Mouse (Mus musculus) kidney, embryonic 14.5 days (tissue): ENCODE measurements at regions not wholly inside any gene's neighbourhood (a gene's known extent, or its start where the extent isn't known, plus 50 kb on each side); places are given as distances from the start of the nearest gene placed in this dataset.

ENCODE experiments used
- ATAC-seq: fragments of 200-750 bp; cut with Nextera tagmentation; 2 replicates; pipeline ENCODE4 v1.8.0; 2017; ENCODE audit warnings: moderate number of reproducible peaks, mild to moderate bottlenecking, moderate TSS enrichment, moderate library complexity; ENCODE audit not compliant: low FRiP score, low TSS enrichment
- H3K27ac ChIP-seq: fragments of 300-500 bp; sonication (generic); 2 replicates; pipeline ENCODE4 v1.5.1; 2014; ENCODE audit warnings: low read depth, mild to moderate bottlenecking, low read length, moderate library complexity, mixed read lengths
- H3K27me3 ChIP-seq: fragments of 300-500 bp; sonication (generic); 2 replicates; pipeline ENCODE4 v1.6.1; 2014; ENCODE audit warnings: mild to moderate bottlenecking, low read length; ENCODE audit not compliant: control insufficient read depth, insufficient read depth
- H3K36me3 ChIP-seq: fragments of 300-500 bp; sonication (generic); 2 replicates; pipeline ENCODE4 v1.6.1; 2014; ENCODE audit warnings: low read length, mixed read lengths; ENCODE audit not compliant: control insufficient read depth, insufficient read depth
- H3K4me1 ChIP-seq: fragments of 300-500 bp; sonication (generic); 2 replicates; pipeline ENCODE4 v1.6.1; 2014; ENCODE audit warnings: low read length, mixed read lengths; ENCODE audit not compliant: control insufficient read depth, insufficient read depth
- H3K4me2 ChIP-seq: fragments of 300-500 bp; sonication (generic); replicated peaks from 2 replicates; pipeline ENCODE4 v1.6.1; 2014; ENCODE audit warnings: low read depth, mild to moderate bottlenecking, low read length
- H3K4me3 ChIP-seq: fragments of 300-500 bp; sonication (generic); 2 replicates; pipeline ENCODE4 v1.5.1; 2014; ENCODE audit warnings: mild to moderate bottlenecking, low read length
- H3K9ac ChIP-seq: fragments of 300-500 bp; sonication (generic); 2 replicates; pipeline ENCODE4 v1.6.1; 2014; ENCODE audit warnings: low read depth, mild to moderate bottlenecking, low read length, moderate library complexity
- H3K9me3 ChIP-seq: fragments of 300-500 bp; sonication (generic); 2 replicates; pipeline ENCODE4 v1.6.1; 2016; ENCODE audit warnings: low read length; ENCODE audit not compliant: control insufficient read depth
- WGBS: fragments of 180-500 bp; shearing (Covaris S2); extraction: QIAGEN DNeasy Blood & Tissue Kit; methylation state at CpG from one replicate; pipeline ENCODE4 v1.1.7; 2014; 5-methylcytosine and 5-hydroxymethylcytosine counted together

DNA sequence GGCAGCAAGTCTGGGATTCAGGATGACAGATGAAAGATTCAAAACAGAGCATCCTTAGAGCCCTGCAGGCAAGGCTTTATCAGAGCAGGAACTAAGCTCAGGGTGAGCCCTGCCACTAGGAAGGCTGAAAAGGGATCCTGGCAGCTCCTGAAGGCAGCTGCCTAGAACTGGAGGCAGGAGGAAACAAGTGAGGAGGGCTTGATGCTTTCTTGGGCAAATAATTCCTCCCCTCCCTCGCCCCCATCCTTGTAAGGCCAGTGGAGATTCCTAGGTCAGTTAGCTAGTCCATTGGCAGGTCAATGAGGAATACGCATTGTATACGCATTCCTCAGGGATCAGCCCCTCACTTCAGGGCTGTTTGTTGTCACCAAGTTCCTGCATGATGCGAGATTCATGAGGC lies 54.1 kb upstream of the March10 start:
- no peak overlapping the region for H3K9ac ChIP-seq
- H3K4me2 ChIP-seq = no peak overlapping the region
- no peaks in the 10 kb centered on the region for H3K9me3 ChIP-seq
- H3K4me1 ChIP-seq = no peaks in the 10 kb centered on the region; the same call in 1 of the 2 replicates
- H3K27ac ChIP-seq = no peak overlapping the region
- no peaks in the 10 kb centered on the region for H3K36me3 ChIP-seq
- 63% methylated on average over 4 of the region's 4 CpGs for WGBS
- no peak for ATAC-seq
- no peak overlapping the region for H3K4me3 ChIP-seq
- H3K27me3 ChIP-seq = no peaks in the 10 kb centered on the region

DNA sequence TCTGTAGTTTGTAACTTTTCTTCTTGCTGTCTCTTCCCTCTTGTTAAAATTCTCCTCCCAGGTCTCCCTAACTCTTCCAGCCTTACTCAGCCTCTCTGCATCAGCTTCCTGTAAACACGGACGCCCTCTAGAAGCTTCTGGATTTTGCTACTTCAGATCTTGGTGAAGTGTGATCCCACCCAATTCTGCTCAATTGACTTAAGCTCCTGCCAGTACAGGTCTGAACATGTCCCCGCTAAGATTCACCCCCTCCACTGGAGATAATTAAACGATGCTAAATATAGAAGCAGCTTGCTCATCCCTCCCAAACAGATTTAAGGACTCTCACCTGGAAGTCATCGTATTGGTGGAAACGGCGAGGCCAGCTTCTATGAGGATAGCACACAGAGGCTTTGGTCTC lies 53.5 kb upstream of the March10 start:
- Histone ChIP-seq H3K4me2 (no peak overlapping the region), H3K36me3 (no peaks in the 10 kb centered on the region), H3K4me3 (no peak overlapping the region), H3K27ac (no peak overlapping the region), H3K9me3 (no peaks in the 10 kb centered on the region), H3K9ac (no peak overlapping the region), H3K4me1 (no peaks in the 10 kb centered on the region; the same call in 1 of the 2 replicates), H3K27me3 (no peaks in the 10 kb centered on the region)
- WGBS = 72% methylated on average over 7 of the region's 7 CpGs
- ATAC-seq = no peak

- 84% methylated on average over 7 of the region's 7 CpGs for WGBS
- no peak for ATAC-seq
- H3K4me1 ChIP-seq = no peaks in the 10 kb centered on the region; the same call in 1 of the 2 replicates
- no peaks in the 10 kb centered on the region for H3K36me3 ChIP-seq
- no peaks in the 10 kb centered on the region for H3K9me3 ChIP-seq
- no peak overlapping the region for H3K4me3 ChIP-seq
- no peak overlapping the region for H3K9ac ChIP-seq
- no peaks in the 10 kb centered on the region for H3K27me3 ChIP-seq
- no peak overlapping the region for H3K4me2 ChIP-seq
- no peak overlapping the region for H3K27ac ChIP-seq
These were observed 52.1 kb upstream of the March10 start for GRCm38 (mm10) chr11:105508660-105509038.

DNA sequence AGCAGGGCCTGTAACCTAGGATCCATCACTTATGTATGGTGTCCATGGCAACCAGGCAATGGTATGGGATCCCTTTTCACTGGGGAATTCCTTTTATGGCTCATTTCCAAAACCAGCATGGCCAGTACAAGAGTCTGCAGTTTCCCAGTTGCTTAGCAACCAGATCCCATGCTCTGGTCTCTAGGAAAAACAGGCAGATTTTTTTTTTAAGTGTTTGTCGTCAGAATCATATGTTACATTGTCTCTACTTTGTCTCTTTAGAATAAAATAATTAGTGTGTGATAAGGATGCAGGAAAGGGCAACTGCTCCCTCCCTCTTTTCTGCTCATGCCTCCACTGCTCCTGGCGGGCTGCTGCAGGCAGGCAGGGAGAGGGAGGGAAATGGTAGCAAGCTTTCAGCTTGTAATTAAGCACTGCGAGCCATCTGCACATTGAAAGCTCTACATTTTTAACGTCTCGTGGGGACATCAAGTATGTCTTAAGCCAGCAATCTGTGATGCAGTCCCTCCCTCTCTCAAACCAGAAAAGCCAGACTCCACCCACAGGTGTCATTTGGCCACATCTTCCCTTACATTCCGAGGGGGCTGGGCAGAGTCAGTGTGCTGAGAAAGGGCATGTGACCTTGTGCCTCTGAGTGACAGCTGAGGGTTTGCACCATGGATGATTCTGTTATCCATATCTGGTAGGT lies 51.6 kb upstream of the March10 start:
- no peak overlapping the region for H3K9ac ChIP-seq
- no peaks in the 10 kb centered on the region for H3K36me3 ChIP-seq
- under 1% methylated on average over 5 of the region's 6 CpGs for WGBS
- H3K27ac ChIP-seq = no peak overlapping the region
- no peaks in the 10 kb centered on the region for H3K27me3 ChIP-seq
- H3K4me2 ChIP-seq = no peak overlapping the region
- no peaks in the 10 kb centered on the region; the same call in 1 of the 2 replicates for H3K4me1 ChIP-seq
- no peak overlapping the region for H3K4me3 ChIP-seq
- no peak; the same call in 1 of the 2 replicates for ATAC-seq
- H3K9me3 ChIP-seq = no peaks in the 10 kb centered on the region

- Histone ChIP-seq H3K27me3 (no peaks in the 10 kb centered on the region), H3K4me2 (no peak overlapping the region), H3K4me1 (no peaks in the 10 kb centered on the region; the same call in 1 of the 2 replicates), H3K36me3 (no peaks in the 10 kb centered on the region), H3K9me3 (no peaks in the 10 kb centered on the region), H3K9ac (no peak overlapping the region), H3K4me3 (no peak overlapping the region), H3K27ac (no peak overlapping the region)
- WGBS = 63% methylated on average over 8 of the region's 8 CpGs
- ATAC-seq = no peak
These were observed 50.9 kb upstream of the March10 start for GRCm38 (mm10) chr11:105507332-105507971.
